Mouse (Mus musculus) fibroblast of lung, adult 2 months (primary cell): ENCODE data around the gene Tars2.
"Not testable (repeated sequence)": the region's sequence is repeated elsewhere in the genome, so short reads cannot be mapped to it uniquely, and the experiment has no call there.

Experiments
- DNase-seq: peaks from one replicate; pipeline ENCODE4 v3.0.0-alpha.2; 2011; ENCODE audit warnings: low read depth

The Tars2 gene

DNA sequence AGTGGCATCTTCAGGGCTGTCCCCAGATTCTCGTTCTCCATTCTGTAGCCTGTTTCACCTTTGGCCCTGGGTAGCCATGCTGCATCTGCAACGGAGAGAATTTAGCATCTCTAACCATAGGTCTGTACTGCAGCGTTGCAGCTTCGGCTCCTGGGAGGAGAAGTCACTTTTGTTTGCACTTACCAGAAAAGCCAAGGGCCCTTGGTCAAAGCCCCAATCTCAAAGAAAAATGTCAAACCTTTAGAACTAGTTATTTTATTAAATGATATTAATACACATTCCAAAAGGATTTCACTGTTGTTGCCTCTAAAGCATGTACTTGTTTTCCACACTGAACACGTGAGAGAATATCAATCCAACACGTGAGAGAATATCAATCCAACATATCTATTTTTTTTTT lies at the start of gene Tars2:
Tars2 (minus strand) TSS at position 101 of the 400 bp plus-strand sequence.
- no peak for DNase-seq

DNA sequence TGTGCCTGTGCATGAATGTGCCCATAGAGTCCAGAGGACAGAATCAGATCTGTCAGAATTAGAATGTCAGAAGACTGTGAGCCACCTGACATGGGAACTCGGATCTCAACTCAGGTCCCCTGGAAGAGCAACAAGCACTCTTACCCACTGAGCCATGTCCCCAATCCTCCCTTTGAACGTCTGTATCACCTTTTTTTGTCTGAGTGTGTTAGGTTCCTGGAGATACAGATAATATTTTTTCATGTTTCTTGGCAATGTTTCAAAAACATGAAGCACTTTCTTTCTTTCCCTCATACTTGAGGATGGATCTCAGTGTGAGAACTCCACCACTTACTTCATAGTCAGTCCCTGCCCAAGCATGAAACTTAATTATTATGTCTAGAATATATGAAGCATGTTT lies 48.4 kb upstream of the Tars2 start:
- DNase-seq = no peak

DNA sequence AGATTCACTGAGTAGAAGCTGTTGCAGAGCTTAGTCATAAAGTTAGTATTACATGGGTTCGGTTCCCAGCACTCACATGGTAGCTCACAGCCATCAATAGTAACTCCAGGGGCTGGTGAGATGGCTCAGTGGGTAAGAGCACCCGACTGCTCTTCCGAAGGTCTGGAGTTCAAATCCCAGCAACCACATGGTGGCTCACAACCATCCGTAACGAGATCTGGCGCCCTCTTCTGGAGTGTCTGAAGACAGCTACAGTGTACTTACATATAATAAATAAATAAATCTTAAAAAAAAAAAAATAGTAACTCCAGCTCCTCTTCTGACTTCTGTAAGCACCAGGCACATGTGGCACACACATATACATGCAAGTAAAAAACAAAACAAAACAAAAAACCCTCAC lies 47.6 kb upstream of the Tars2 start:
- DNase-seq = not testable (repeated sequence)

DNA sequence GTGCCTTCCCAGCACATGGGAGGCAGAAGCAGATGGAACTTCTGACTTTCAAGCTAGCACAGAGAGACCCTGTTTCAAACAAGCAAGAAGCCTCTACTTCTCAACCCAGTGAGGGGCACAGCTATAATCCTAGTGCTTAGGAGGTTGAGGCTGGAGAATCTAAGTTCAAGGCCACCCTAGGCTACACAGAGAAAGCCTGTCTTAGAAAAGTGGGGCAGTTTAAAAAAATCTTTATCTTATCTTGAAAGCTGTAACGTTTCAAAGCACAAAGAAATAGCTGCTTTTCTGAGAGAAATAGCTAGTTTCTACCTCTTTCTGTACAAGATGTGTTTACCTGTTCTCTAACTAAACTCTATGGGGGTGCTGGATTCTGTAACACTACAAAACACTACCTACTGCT lies 46.7 kb upstream of the Tars2 start:
- DNase-seq = no peak

DNA sequence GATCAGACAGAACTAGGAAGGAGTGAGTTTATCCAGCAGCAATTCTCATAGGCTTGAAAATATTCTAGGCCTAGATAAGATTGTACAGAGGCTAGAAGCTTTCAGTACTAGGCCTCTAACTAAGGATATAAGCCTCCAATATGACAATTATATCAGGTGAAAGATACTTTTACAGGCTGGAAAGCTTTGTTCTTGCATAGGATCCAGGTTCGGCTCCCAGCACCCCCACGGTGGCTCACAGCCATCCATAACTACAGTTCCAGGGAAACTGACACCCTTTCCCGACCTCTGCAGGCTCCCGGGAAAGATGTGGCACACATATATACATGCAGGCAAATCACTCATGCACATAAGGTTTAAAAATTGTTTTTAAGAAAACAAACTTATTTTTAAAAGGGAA lies 43.8 kb upstream of the Tars2 start:
- DNase-seq = no peak

DNA sequence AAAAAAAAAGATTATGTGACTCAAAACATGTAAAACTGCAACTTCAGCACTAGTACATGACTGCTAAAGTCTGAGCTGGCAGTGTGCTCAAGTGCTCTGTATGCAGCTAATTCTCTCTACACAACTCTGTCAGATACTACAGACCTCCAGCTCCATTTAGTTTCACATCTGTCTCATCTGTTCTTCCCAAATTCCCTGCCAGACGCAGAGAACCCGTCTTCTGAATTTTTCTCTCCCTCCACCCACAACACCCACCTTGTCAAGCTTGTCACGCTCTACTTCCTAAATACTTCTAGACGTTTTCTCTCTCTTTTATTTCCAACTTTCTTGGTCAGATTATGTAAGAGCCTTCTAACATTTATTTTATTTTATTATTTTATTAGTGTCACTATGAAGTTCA lies 38.8 kb upstream of the Tars2 start:
- DNase-seq = no peak

DNA sequence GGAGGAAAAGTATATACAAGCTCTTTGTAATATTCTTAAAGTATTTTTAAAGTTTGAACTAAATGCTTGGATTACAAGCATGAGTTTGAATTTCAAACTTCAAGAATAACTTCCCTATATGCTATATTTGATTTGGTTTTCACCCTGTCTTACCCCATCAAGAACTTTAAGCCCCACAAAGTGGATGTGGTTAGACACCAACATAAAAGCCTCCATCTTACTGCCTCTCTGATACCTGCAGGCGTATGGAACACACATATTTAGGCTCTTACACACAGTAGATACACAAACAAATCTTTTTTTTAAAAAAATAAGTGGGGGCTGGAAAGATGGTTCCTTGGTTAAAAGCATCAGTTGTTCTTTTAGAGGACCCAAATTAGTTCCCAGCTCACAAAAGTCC lies 34.3 kb upstream of the Tars2 start:
- DNase-seq = no peak

DNA sequence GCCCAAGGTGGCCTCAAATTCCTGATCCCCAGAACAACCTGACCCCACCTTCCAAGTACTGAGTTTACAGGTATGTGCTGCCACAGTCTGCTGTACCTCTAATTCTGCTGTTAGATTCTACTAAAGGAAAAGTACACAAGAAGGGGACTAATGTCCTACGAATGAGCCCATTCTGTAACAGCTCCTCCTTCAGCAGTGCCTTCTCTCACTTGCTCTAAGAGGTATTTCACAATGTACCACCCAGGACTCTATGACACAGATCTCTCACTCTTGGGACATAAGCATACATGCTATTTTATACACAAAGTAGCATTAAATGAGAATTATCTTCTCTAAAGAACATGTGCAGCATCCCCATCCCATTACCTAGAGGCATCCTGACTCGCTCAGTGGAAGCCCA lies 33.7 kb upstream of the Tars2 start:
- DNase-seq = no peak

DNA sequence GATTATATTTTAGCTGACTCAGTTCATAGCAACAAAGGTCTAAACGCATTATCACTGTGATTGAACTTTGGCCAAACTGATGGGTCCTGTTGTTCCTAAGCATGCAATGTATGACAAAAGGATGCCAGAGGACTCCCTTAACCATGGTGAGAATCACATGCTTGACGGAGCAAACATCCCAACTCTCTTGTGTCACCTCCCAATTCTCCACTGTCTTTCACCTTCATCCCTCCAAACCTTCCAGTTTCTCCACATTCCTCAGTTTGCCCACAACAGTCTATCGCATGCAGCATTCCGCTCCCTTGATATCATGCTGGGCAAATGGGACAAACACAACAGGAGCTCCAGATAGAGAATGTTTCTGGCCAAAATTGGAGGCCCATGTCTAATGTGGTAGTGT lies 25.5 kb upstream of the Tars2 start:
- no peak for DNase-seq

DNA sequence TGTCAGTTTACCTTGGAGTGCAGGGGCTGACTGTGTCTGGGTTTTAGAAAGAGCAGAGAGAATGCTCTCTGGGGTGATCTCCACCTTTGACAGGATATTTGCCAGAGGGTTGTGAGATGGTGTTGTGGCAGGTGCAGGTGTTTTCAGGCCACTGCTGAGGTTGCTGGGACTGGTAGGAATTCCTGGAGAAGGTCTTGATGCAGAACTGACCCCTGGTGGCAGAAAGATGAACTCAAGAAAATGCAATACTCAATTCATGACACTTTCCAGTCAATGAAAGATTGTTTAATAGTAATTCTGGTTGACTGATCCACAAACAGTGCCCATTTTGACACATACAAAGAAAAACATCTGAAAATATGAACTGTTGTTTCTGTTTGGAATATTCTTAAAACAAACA lies 12.0 kb upstream of the Tars2 start:
- DNase-seq = no peak

DNA sequence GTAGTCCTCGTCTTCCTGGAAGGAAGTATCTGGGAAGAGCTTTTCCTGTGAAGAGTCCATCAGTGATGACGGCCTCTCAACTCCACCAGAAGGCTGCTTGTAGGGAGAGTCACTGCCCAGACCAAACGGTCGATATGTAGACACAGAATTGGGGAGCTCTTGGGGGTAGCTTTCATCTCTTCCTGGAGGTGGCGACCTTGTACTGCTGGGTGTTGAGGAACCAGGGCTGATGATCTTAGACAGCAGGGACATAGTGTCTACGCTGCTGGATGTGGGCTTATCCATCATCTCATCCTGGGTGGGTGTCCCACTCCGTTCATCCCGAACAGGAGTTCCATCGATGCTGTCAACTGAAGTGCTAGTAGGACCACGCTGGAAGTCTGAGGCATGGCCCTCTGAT lies 5.5 kb upstream of the Tars2 start:
- DNase-seq = no peak

DNA sequence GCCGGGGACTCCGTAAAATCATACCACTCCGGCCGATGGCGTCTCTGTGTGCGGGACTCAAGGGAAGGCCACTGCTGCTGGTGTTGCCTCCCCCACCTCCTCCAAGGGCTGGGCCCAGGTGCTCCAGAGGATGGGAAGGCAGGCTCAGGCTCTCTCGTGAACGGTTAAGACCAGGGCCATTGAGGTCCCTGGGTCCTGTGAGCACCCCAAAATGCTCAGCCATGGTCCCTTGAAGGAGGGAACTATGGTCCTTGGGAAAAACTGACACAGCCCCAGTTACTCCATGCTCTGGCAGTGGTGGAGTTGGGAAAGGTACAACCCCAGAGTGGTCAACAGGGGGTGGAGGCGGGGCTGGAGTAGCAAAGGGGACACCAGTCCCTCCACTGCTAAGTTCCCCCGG lies 3.8 kb upstream of the Tars2 start:
- no peak for DNase-seq

DNA sequence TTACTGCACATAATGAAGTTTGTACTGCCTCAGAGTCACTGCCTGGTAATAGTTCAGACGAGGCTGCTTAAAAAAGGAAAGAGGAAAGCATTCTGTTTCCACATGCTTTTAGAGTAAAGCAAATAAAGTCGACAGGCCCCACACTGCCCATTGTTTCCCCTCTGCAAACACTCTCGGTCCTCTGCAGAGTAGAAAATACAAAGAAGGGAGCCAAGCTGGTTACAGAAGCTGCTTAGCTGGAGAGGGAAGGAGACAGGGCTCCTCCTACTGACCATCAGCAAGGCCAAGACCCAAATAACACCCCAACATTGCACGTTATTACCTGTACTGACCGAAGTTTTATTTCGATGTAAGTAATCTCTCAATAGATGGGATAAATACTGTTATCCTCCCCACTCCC lies 3.0 kb upstream of the Tars2 start:
- DNase-seq = no peak

DNA sequence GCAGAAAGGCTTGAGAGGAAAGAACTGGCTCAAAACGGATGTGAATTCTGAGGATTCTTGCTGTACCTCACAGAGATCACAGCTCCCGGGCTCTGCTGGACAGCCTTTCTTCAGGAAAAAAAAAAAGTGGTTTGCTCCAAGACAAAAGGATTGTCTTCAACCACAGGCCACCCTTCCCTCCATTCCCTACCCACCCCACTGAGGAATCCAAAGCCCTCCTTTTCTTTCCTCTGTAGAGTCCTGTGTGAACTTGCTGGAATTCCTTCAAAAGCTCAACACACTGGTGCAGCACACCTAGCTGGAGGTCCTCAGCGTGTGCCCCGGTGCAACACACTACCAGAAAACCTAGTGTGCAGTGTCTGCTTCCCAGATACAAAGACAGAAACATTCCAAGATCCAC lies 1.8 kb upstream of the Tars2 start:
- no peak for DNase-seq

DNA sequence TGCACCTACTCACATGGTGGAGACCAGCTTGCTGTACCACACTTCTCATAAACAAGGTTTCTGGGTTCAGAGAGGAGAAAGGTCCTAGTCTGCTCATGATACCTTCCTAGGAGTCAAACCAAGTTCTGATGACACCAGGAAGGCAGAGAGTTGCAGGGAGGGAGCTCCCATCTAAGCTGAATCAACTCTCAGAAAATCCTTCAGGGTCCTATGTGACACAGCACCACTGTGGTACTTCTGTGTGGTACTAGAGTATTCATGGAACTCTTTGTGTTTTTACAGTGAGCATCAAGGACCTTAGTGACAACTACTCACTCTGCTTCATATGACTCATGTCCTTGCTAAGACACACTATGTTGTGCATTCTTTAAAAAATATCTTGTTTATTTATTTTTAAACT lies 650 bp upstream of the Tars2 start:
- no peak for DNase-seq

DNA sequence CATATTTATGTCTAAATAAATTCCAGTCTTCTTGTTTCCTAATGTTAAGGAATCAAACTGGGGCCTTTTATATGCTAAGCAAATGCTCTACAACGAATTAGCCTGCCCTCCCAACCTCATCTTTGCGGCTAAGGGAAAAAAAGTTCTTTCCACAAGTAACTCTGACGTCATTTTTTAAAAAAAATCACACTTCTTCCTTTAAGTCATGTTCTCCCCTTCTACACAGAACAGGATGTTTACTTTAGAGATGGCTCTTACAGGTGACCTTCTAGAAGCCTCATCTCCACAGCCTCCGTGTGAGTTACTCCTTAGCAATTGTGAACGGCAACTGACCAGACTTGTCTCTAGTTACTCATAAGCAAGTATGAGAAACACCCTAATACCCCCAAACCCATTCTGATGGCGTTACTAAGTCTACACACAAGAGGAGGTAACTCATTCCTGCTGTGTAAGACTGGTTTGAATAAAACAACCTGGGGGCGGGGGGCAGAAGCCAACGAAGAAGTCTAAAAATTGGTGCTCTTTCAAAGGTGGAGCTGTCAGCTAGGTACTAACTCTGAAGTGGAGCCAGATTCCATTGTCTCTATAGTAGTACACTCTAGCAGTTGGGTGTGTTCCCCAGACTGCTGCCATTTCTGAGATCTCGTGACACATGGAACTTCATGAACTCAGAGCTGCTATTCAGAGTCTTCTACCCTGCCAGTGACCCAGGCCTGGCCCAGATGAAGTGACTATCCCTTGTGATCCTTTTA lies 1.4 kb downstream of the Tars2 start:
- no peak for DNase-seq

DNA sequence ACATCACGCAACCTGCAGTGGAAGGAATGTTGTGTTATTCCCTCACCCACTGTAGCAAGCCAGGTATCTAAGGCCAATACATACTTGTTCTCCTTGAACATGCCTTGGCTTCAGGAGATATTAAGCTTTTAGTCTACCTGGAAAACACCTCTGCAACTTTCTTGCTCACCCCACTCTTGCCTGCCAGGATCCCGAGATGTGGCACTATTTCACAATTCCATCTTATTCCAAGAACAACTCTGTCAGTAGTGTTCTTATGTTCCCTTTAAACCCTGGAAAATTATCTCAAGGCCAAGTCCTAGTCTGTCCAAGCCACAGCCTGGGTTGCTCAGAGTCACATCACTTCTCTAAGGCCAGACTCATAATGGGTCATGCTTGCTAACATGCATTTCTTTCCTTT lies 3.2 kb downstream of the Tars2 start:
- no peak for DNase-seq

DNA sequence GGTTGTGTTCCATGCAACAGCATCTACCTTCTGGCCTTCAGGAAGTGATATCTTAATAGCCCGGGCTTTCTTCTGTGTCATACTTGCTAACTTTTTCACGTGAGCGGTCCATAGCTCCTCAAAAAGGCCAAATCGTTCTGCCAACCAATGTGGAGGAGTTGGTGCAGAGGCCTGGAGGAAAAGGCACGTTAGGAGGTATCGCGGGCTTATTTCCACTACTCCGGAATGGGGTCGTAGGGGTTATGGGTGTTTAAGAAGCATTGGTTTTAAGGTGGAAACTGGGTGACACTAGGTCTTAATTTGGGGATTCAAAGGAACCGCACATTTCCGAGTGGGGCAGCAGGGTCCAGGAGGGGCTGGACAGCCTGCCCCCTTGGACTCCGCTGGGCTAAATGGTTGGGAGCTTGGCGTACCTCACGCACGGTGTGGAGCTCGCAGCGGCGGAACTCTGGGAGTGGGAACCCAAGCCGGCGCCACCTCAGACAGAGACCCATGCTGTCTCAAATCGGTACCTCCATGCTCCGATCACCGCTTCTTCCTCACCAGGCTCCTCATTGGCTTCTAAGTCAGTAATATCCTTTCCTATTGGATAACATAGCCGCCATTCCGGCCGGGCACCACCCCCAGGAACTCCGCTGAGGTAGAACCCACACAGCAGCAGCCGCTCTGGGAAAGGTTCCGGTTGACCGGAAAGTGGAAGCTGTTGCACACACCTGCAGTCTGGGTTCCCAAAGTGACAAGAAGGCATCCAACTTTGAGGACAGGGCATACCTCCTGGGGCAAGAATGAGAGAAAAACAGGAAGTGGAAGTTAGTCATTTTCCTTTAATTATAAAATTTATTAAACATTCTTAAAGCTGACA lies 5.4 kb downstream of the Tars2 start:
- DNase-seq = peak; percentile 88

DNA sequence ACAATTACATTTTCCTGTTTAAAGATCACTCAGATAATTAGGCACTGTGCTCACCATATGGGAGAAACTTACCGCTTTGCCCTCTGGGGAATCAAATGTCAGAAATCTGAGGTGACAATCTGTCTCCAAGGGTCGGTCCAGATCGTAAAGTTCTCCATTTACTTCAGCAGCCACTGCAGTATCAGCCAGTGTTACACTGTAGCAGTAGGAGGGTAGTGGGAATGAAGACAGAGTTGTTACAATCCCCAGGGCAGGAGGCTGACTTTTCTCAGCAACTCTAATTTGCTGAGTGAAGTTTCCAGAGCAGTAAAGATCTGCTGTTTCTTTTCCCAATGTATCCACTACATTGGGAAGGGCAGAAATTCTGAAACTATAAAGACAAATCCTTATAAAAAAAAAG lies 7.1 kb downstream of the Tars2 start:
- no peak for DNase-seq

DNA sequence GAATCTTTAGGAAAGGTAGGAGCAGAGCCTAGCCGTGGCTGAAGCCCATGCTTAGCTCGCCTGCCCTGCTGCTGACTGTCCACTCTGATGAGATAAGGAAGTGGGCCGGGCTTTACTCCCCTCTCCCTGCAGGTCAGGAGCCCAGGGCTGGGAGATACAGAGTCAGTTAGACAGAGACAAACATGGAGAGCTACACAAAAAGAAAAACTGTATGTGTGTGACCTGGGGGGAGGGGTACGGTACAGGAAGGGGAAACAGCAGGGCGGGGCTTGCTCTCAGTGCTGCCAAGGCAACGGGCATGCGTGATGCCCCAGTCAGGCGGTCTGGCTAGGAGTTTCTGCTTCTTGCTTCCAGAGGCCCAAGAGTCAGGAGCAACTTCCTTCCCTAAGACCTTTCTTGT lies 19.6 kb downstream of the Tars2 start:
- DNase-seq = no peak

DNA sequence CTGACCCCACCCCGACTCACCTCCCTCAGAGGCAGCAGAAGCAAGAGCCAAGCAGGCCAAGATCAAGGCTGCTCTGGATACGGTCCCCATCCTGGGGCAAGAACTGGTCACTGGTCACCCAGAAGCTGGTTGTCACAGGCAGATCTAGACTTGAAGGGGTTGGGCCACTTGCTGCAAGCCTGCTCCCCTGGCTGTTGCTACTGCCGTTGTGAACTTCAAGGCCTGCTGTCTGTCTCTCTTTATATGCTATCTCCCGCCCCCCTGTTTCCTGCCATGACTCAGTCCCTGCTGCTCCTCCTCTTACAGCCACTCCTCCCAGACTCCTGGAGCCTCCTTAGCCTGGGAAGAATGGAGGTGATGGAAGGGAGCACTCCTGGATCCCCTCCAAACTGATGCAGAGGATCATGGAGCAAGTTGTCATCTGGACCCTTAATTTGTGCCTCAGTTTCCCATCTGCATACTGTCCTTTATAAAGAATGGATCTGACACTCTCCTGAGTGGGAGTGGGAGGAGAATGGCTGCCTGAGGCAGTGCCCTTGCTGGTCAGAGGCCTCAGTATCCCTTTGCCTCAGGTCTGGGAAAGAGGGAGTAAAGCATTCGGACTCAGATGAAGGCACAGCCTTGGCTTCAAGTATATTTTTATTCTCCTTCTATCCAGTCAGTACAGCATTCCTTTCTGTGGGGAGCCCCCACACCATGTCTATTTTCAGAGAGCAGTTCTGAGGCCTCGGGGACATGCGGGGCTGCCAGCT lies 20.5 kb downstream of the Tars2 start, which contains the start of gene Ecm1:
Ecm1 (minus strand) TSS at position 217 of the 752 bp plus-strand sequence.
- peak; percentile 83 for DNase-seq

DNA sequence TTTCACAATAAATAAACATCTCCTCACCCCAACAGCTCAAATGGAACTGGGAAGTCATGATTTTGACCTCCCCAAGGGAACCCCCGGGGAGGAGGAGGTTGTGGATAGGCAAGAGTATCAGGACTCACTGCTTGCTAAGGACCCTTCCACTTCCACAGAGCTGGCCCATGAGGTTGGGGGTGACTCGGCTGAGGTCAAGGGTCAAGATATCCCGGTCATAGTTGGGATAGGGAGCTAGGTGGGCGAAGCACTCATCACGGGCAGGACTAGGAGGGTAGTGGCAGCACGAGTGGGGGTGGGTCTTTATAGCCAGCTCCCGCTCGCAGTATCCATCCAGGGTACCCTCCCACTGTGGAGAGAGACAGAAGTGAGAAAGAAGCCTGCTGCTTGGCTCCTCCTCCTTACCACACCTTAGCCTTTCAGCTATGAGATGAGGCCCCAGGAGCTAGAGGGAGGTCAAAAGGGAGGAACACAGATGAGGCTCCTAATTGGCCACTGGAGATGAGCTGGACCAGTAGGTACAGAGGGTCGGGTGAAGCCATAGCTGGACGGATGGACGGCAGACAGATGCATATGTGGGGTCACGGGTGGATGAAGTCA lies 24.8 kb downstream of the Tars2 start:
- DNase-seq = no peak
